ENCODE assay signal across 34 mouse cellular contexts in genomic region chr13:106317300-106317699, GRCm38 (mm10).
"Had no signal": no experiment of that assay in that cellular context is flagged by ENCODE, and none has a peak within 500 bp of the region (broad histone marks: within the 10 kb centered on the region; RNA-seq: fewer than 3 reads in every experiment).

No protein-coding gene starts in this region.

- ATAC-seq: hindbrain, embryonic 16.5 days; hindbrain, postnatal 0 days; inflammation-experienced regulatory T-cells, adult 6 months; intestine, embryonic 15.5 days; intestine, embryonic 16.5 days; intestine, postnatal 0 days had no signal

- H3K4me2 ChIP-seq: heart, embryonic 11.5 days; heart, embryonic 12.5 days; heart, embryonic 13.5 days; heart, embryonic 15.5 days; hindbrain, embryonic 12.5 days; hindbrain, embryonic 13.5 days; hindbrain, embryonic 14.5 days; hindbrain, embryonic 15.5 days; intestine, embryonic 15.5 days; kidney, embryonic 15.5 days had no signal

- H3K9me3 ChIP-seq: heart, embryonic 10.5 days; heart, embryonic 12.5 days; heart, embryonic 13.5 days; heart, embryonic 15.5 days; hindbrain, embryonic 10.5 days; hindbrain, embryonic 12.5 days; hindbrain, embryonic 13.5 days; hindbrain, embryonic 15.5 days; intestine, embryonic 15.5 days; kidney, embryonic 15.5 days had no signal

- H3K4me1 ChIP-seq: heart, embryonic 10.5 days; heart, embryonic 12.5 days; heart, embryonic 13.5 days; heart, embryonic 15.5 days; hindbrain, embryonic 10.5 days; hindbrain, embryonic 12.5 days; hindbrain, embryonic 13.5 days; hindbrain, embryonic 15.5 days; intestine, embryonic 15.5 days; kidney, embryonic 15.5 days had no signal

- H3K36me3 ChIP-seq: heart, embryonic 10.5 days; heart, embryonic 12.5 days; heart, embryonic 13.5 days; heart, embryonic 15.5 days; hindbrain, embryonic 10.5 days; hindbrain, embryonic 12.5 days; hindbrain, embryonic 13.5 days; hindbrain, embryonic 15.5 days; intestine, embryonic 15.5 days; kidney, embryonic 15.5 days had no signal

- DNase-seq: heart, postnatal 10 days; heart, postnatal 14 days; heart, postnatal 36 days; heart, postnatal 4 days; kidney, adult 11 months; kidney, adult 18-20 months; kidney, adult 2 months; kidney, adult 8-10 months; kidney, adult 9 months; kidney, postnatal 10 days; kidney, postnatal 14 days; kidney, postnatal 36 days; kidney, postnatal 4 days; layer of hippocampus, adult 9-11 months; layer of hippocampus, postnatal 36 days had no signal

- H3K27me3 ChIP-seq: heart, embryonic 12.5 days; heart, embryonic 13.5 days; heart, embryonic 15.5 days; hindbrain, embryonic 12.5 days; hindbrain, embryonic 13.5 days; hindbrain, embryonic 15.5 days; intestine, embryonic 15.5 days; kidney, embryonic 15.5 days had no signal

- H3K4me3 ChIP-seq: heart, embryonic 10.5 days; heart, embryonic 12.5 days; heart, embryonic 13.5 days; heart, embryonic 15.5 days; hindbrain, embryonic 10.5 days; hindbrain, embryonic 12.5 days; hindbrain, embryonic 13.5 days; hindbrain, embryonic 15.5 days; intestine, embryonic 15.5 days; kidney, embryonic 15.5 days; layer of hippocampus, adult 2 months had no signal

- H3K27ac ChIP-seq: heart, embryonic 10.5 days; heart, embryonic 13.5 days; heart, embryonic 15.5 days; hindbrain, embryonic 10.5 days; hindbrain, embryonic 12.5 days; hindbrain, embryonic 13.5 days; hindbrain, embryonic 14.5 days; hindbrain, embryonic 15.5 days; hindbrain, postnatal 0 days; intestine, embryonic 15.5 days; kidney, embryonic 15.5 days; kidney, postnatal 0 days; layer of hippocampus, adult 2 months had no signal

- H3K9ac ChIP-seq: heart, embryonic 12.5 days; heart, embryonic 13.5 days; heart, embryonic 15.5 days; hindbrain, embryonic 12.5 days; hindbrain, embryonic 13.5 days; hindbrain, embryonic 14.5 days; hindbrain, embryonic 15.5 days; intestine, embryonic 15.5 days; kidney, embryonic 15.5 days had no signal
